Mouse (Mus musculus): ENCODE measurements at regions not wholly inside any gene's neighbourhood (a gene's known extent, or its start where the extent isn't known, plus 50 kb on each side); places are given as distances from the start of the nearest gene placed in this dataset.

GRCm38 (mm10) chr2:9445826-9446225, 435.2 kb upstream of the 4930412O13Rik start:
- no peak for DNase-seq (ENCODE audit: low read depth, low spot score)
- Histone ChIP-seq H3K36me3 (ENCODE audit: control insufficient read depth in 1 of 2, insufficient read depth in 2 of 2, low read length in 2 of 2) (no peaks in the 10 kb centered on the region), H3K9me3 (replicated peaks; ENCODE audit: insufficient read depth, low read length) (no peaks in the 10 kb centered on the region), H3K27ac (ENCODE audit: control insufficient read depth, low read depth, low read length) (no peak overlapping the region), H3K4me1 (ENCODE audit: control insufficient read depth in 1 of 2, insufficient read depth in 2 of 2, low read length in 2 of 2) (no peaks in the 10 kb centered on the region), H3K9ac (ENCODE audit: control insufficient read depth, low read depth, low read length, poor library complexity, severe bottlenecking) (no peak overlapping the region), H3K4me3 (ENCODE audit: control insufficient read depth in 1 of 2, insufficient read depth in 1 of 2, low read depth in 2 of 2, low read length in 2 of 2) (no peak overlapping the region), H3K79me2 (ENCODE audit: control insufficient read depth, insufficient read depth, low read length, poor library complexity) (no peaks in the 10 kb centered on the region), H3K27me3 (ENCODE audit: control insufficient read depth in 1 of 2, insufficient read depth in 2 of 2, low read length in 2 of 2) (no peaks in the 10 kb centered on the region)
- TF ChIP-seq TAL1 (IDR thresholded peaks at IDR 0.05; ENCODE audit: low read length) (no peak), USF1 (IDR thresholded peaks at IDR 0.05; ENCODE audit: low read depth, low read length) (no peak), MAX (IDR thresholded peaks at IDR 0.05; ENCODE audit: low read length) (no peak), MEF2A (IDR thresholded peaks at IDR 0.05; ENCODE audit: extremely low read depth, insufficient replicate concordance, low read depth, low read length, poor library complexity, severe bottlenecking) (no peak), BHLHE40 (IDR thresholded peaks at IDR 0.05; ENCODE audit: borderline replicate concordance, low read depth, low read length) (no peak), POLR2A (IDR thresholded peaks at IDR 0.05; ENCODE audit: control insufficient read depth in 1 of 2, insufficient read depth in 1 of 2, low read depth in 1 of 2, low read length in 2 of 2, poor library complexity in 1 of 2) (no peak), ZNF384 (IDR thresholded peaks at IDR 0.05; ENCODE audit: low read depth, low read length) (no peak), E2F4 (IDR thresholded peaks at IDR 0.05; ENCODE audit: borderline replicate concordance, low read depth, low read length) (no peak), HCFC1 (IDR thresholded peaks at IDR 0.05; ENCODE audit: low read depth, low read length) (no peak), TCF12 (IDR thresholded peaks at IDR 0.05; ENCODE audit: low read depth, low read length) (no peak), CHD1 (IDR thresholded peaks at IDR 0.05; ENCODE audit: low read depth, low read length) (no peak), ETS1 (IDR thresholded peaks at IDR 0.05; ENCODE audit: low read depth, low read length) (no peak), SIN3A (IDR thresholded peaks at IDR 0.05; ENCODE audit: low read length) (no peak), ZKSCAN1 (IDR thresholded peaks at IDR 0.05; ENCODE audit: low read depth, low read length) (no peak), GATA1 (IDR thresholded peaks at IDR 0.05; ENCODE audit: low read depth, low read length) (no peak), ZMIZ1 (IDR thresholded peaks at IDR 0.05; ENCODE audit: low read depth, low read length) (no peak)

GRCm38 (mm10) chr2:9464413-9464812, 416.6 kb upstream of the 4930412O13Rik start:
- no peaks in the 10 kb centered on the region for H3K4me1 ChIP-seq (ENCODE audit: control insufficient read depth in 1 of 2, insufficient read depth in 2 of 2, low read length in 2 of 2)
- no peak overlapping the region for H3K27ac ChIP-seq (ENCODE audit: control insufficient read depth, low read depth, low read length)
- TF ChIP-seq CHD2 (IDR thresholded peaks at IDR 0.05; ENCODE audit: low read length) (no peak), CTCF (IDR thresholded peaks at IDR 0.05 in 2 of 3, conservative IDR thresholded peaks at IDR 0.05 in 1 of 3; ENCODE audit: control insufficient read depth in 1 of 3, insufficient read depth in 1 of 3, low read depth in 2 of 3, low read length in 3 of 3, poor library complexity in 1 of 3, severe bottlenecking in 1 of 3) (no peak), BHLHE40 (IDR thresholded peaks at IDR 0.05; ENCODE audit: borderline replicate concordance, low read depth, low read length) (no peak), GABPA (IDR thresholded peaks at IDR 0.05; ENCODE audit: low read depth, low read length) (no peak), USF1 (IDR thresholded peaks at IDR 0.05; ENCODE audit: low read depth, low read length) (no peak), NRF1 (IDR thresholded peaks at IDR 0.05; ENCODE audit: insufficient read depth, low read depth, low read length, poor library complexity, severe bottlenecking) (no peak), KAT2A (conservative IDR thresholded peaks at IDR 0.05; ENCODE audit: low read depth, low read length) (no peak), ZMIZ1 (IDR thresholded peaks at IDR 0.05; ENCODE audit: low read depth, low read length) (no peak), JUND (IDR thresholded peaks at IDR 0.05; ENCODE audit: low read depth, low read length) (no peak), MAZ (IDR thresholded peaks at IDR 0.05; ENCODE audit: low read depth, low read length) (no peak), MAFK (IDR thresholded peaks at IDR 0.05; ENCODE audit: borderline replicate concordance, low read depth, low read length) (no peak), SMC3 (IDR thresholded peaks at IDR 0.05; ENCODE audit: low read depth, low read length) (no peak), EP300 (IDR thresholded peaks at IDR 0.05; ENCODE audit: low read depth in 1 of 2, low read length in 2 of 2) (no peak)
- H3K9me3 ChIP-seq (replicated peaks; ENCODE audit: insufficient read depth, low read length) = no peaks in the 10 kb centered on the region
- no peak overlapping the region for H3K4me3 ChIP-seq (ENCODE audit: control insufficient read depth in 1 of 2, insufficient read depth in 1 of 2, low read depth in 2 of 2, low read length in 2 of 2)
- H3K79me2 ChIP-seq (ENCODE audit: control insufficient read depth, insufficient read depth, low read length, poor library complexity) = no peaks in the 10 kb centered on the region
- no peaks in the 10 kb centered on the region for H3K27me3 ChIP-seq (ENCODE audit: control insufficient read depth in 1 of 2, insufficient read depth in 2 of 2, low read length in 2 of 2)
- DNase-seq (ENCODE audit: low read depth, low spot score) = no peak
- no peaks in the 10 kb centered on the region for H3K36me3 ChIP-seq (ENCODE audit: control insufficient read depth in 1 of 2, insufficient read depth in 2 of 2, low read length in 2 of 2)
- no peak overlapping the region for H3K9ac ChIP-seq (ENCODE audit: control insufficient read depth, low read depth, low read length, poor library complexity, severe bottlenecking)
